Mouse (Mus musculus): ENCODE measurements around the gene Gnat2.

DNA sequence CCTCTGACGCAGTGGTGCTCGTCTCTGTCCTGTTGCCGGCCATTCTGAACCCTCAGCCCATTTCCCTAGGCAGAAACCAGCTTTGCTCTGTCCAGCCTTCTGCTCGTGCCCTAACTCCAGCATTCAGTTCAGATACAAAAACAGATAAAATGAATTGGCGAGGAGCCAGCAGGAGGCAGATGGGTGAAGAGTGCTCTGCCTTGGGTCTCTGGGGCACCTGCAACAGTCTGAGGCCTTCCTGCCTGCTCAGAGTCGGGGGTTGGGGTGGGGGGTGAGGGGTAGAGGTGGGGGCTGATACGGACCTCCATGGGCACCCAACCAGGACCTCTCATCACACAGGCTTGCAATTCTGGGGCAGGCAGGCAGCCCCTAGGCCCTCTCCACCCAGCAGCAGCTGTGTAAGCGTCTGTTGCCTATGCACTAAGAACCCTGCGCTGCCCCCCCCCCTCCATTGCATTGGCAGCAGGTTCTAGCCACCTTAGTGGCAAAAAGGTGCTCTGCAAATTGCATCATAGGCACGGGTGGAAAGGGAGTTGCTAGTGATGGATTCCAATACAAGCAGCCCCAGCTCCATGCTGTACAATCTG is 19.5 kb upstream of the Gnat2 start:
- TF ChIP-seq POLR2A (IDR thresholded peaks at IDR 0.05; ENCODE audit: insufficient read depth, low read depth, low read length): no peak
- no peak for TF ChIP-seq EP300 (IDR thresholded peaks at IDR 0.05; ENCODE audit: insufficient read depth, low read depth, low read length)
- no peak for TF ChIP-seq CTCF (IDR thresholded peaks at IDR 0.05)

Measured in heart, adult 2 months (tissue).